Mouse (Mus musculus) gonadal fat pad, adult 2 months (tissue): ENCODE measurements around the gene Dclk3. TPM values are rescaled to one million over a fixed set of nuclear protein-coding genes. Genes with fewer than 3 reads are reported as not detected.

Experiments
- DNase-seq: peaks from one replicate; pipeline ENCODE4 v3.0.0-alpha.2; 2012; ENCODE audit warnings: low read depth
- polyA plus RNA-seq: library from polyadenylated mRNA; depleted of rRNA; stranded (reverse); fragments of >200 nt; gene quantifications from 2 replicates; pipeline ENCODE4 v1.2.3, GENCODE M21; 2012

Dclk3 gene
- polyA plus RNA-seq, 1 experiment, result 5.2 TPM

DNA sequence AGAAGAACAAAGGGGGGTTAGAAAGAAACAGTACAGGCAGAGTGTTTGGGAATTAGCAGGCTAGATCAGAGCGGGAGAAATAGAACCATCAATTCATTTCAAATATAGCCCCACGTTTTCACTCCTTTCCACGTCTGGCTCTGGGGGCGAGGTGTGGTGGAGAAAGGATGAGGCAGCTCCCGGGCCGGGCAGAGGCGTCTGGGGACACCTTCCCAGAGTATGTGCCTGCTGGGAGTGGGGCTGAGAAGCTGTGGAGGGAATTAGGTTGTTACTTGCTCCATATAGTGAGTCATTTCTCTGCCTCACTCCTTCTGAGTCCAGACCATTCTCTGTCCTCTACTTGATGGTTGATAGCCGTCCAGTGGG is 938 bp downstream of the Dclk3 start:
- DNase-seq, result no peak

DNA sequence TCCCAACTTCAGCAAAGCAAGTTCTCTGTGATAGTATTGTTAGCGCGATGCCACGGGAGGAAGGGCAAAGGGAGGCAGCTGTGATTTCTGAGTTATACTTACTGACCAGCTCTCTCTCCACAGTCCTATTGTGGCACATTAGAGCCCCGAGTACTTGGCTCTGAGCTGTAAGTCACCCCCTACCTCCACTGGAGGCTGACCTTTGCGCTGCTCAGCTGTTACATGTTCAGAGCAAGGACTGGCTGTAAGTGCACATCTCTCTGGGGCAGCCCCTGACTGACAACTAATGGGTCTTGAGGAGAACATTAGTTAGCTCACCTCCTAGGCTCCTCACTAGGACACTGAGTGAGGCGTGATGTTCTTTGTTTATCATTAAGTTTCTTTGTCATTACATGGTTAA is 1.6 kb downstream of the Dclk3 start:
- no peak for DNase-seq

DNA sequence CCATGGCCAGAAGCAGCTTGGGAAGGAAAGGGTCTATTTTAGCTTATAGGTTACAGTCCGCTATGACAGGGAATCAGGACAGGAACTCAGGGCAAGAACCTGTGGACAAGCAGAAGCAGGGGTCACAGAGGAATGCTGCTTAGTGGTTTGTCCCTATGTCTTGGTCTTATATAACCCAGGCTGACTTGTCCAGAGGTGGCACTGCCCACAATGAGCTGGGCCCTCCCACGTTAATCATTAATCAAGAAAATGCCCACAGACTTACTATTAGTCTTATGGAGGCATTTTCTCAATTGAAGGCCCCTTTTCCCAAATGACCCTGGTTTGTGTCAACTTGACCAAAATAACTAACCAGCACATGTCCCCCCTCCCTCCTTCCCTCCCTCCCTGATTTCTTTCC is 2.3 kb downstream of the Dclk3 start:
- no peak for DNase-seq

DNA sequence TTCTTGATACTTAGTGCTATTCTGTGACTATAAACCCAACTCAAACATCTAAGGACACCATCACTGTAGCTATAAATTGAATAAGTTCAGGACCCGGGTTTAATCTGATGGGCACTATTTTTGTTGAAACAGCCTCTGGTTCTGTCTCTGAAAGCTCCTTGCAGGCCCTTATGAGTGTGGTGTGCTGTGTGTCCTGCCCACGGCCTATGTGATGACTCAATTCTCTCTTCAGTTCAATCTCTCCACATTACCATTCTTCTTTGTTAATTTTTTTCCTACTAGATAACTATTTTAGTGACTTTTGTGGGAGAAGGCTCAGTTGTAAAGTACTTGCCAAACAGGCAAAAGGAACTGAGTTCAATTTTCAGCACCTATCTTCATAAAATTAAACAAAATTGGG is 7.3 kb downstream of the Dclk3 start:
- DNase-seq, result no peak

DNA sequence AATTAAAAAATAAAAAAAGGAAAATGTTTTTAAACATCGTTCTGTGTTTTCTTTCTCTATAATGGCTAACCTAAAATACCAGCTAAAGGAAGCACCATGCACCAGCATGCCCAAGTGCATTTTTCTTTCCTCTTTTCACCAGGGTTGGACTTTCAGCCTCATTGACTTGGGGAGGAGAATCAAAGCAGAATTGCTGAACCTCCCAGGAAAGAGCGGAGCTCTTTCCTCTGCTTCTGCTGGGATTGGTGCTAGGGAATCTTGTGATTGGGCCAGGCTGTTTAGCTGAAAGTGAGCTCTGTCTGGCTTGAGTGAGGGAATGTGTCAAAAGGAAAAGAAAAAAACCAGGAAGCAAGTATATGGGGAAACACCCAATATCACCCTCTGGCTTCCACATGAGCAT is 10.1 kb downstream of the Dclk3 start:
- DNase-seq, result no peak

DNA sequence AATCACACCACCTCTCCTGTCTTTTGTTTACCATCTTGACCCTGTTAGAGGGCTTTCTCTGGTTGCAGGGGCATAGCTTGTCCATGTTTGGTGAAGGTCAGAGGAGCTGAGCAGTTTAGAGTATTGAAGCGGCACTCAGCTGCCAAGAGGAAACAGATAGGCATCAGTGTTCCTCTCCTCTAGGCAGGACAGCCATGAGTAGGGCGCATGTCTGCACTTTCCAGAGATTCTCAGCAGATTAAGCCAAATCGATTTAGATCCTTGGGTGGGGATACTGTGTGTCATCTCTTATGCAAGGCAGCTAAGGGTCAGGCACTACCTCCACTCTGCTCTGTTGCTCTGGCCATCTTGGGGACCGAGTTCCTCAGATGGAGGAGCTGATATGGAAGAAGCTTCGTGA is 11.0 kb downstream of the Dclk3 start:
- DNase-seq, result no peak

DNA sequence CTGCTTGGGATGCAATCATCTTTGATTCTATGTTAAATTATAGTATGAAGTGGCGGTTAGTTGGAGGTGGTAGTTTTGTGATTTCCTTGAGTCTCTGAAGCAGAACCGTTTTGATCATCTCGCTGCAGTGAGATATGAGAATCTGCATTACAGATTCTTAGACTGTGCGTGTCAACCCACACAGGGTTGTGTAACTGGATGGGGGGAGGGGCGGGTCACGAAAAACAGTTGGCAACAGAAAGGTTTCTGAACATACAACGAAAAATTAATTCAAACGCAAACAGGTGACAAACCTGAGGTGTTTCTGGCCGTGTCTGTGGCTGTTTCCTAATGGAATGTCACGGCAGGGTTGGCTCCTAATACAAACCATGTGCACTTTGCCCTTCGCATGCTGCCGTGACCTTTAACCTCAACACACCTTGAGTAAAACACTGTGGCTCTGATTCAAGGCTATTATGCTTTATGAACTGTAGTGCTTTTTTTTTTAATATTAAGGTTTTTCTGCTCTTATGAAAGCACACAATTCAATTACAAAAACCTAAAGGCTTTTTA is 12.0 kb downstream of the Dclk3 start:
- no peak for DNase-seq

DNA sequence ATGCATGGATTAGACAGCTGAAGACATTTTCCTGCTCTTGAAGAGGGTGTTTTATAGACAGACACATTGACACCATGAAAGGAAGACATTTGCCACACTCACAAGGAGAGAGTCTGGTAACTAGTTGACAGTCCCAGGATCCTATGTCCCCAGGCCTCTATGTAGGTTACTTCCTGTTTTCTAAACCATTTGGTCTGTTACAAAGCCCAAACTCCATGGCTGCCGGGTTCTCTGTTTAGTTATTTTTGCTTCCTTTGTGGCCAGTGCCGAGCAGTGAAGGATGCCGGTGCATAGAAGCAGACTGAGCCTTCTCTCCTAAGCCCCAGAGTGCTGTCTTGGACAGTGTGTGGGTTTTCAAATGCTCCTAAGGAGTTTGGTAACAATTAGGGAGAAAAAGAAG is 15.0 kb downstream of the Dclk3 start:
- no peak for DNase-seq

DNA sequence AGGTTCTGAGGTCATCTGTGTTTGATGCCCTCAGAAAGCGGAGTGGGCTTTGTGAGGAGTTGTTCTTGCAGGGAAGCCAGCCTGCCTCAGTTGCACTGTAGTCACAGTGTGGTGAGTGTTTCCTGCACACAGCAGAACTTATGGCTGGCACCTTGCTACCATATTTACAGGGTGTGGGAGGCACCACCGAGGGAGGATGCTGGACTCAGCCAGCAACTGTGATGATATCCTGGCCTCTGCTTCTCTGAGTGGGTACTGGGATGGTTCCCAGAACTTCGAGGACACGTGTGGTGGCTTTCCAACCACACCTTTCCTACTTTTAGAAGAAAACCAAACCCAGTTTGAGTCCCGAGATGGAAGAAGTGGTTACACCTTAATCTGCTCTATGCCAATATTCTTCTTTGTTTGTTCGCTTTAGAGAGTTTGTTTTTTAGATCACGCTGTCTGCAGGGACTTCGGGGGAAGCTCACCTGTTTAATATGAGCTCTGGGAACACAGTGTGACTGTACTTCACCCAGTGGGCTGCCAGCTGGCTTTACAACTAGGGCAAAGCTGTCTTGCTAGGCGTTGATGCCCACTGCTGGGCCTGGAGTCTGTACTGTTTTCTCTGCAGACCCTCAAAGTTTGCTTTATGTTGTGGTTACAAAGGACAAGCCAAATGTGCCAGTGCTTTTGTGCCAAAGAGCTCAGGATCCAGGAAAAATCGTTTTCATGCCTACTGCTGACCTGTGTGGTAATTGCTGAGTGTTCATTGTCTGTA is 18.5 kb downstream of the Dclk3 start:
- DNase-seq, result no peak

DNA sequence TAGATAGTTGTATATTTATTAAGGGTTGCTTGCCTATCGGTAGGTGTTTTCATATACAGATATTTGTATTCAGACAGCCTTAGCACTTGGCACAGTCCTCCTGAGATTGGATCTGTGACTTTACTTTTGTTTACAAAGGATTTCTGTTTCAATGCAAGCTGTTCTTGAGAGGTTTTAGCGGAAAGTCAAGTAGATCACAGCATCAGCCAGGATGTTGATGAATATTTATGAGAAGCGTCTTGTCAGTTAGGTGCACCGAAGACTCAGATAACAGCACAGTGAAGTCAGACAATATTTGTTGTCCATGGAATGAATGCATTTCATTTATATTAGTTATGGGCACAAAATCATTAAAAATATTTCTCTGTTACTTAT is 19.0 kb downstream of the Dclk3 start:
- no peak for DNase-seq

DNA sequence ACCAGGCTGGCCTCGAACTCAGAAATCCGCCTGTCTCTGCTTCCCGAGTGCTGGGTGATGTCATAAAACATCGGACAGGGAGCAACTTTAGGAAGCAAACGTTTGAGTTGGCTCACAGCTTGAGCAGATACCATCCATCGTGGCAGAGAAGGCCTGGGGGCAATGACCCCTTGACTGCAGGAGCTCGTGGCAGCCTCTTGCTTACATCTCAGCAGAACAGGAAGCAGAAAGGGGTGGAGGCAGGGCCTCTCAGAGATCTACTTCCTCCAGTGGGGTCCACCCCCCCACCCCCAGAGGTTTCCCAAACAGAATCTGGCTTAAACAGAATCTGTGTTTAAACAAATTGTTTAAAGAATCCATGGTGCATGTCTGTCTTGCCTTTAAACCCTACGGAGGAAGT is 20.6 kb downstream of the Dclk3 start:
- DNase-seq, result no peak

DNA sequence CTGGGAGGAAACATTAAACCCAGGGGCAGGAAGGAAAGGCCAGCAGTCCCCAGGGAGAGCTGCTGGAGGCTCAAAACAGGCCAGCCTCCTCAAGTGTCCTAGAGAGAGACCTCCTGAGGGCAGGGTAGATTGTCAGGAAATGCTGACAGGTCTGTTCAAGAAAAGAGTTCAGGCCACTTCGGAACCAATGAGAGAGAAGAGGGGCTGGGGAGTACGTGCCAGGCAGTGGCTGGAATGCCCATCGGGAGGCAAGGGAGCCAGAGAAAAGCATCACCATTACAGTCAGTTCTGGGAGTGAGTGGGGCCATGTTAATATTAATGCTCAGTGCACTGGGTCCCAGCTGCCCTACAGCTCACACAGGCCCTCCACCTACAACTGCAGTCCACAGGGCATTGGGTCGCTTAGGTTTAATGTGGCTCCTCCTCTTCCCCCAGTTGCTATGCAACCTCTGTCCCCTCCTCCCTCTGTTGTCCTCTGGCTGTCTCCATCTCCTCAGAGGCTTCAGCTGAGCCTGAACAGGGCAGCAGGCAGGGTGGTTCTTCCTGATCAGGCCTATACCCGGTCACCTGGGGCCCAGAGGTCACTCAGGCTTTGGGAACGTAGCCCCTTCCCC is 21.4 kb downstream of the Dclk3 start:
- no peak for DNase-seq

DNA sequence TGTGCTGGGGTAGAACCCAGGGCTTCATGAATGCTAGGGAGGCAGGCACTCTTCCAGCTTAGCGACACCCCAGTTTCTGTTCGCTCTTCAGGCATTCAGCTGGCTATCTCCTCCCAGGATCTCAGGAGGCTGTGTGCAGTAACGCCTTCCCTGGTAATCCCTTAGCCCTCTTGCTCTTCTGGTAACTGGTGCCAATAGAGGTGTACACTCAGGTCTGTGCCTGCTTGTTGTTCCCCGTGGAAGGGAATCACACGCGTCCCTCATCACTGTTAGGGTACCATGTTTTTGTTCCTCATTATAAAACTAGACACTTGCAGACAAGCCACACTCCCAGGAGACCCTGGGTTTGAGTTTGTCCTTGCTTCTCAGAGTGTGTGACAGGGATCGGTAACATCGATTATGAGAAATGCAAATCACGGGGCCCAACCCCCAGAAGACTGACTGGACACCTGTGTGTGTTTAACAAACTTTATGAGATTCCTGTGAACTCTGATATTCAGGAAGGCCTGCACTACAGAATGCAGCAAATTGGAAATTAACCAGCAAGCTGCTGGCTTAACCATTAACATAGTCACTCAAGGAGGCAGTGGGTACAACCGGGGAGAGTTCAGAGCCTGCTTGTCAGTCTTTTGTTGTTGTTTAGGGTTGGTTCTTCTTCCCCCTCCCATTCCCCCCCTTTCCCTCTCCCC is 22.7 kb downstream of the Dclk3 start:
- DNase-seq, result no peak

DNA sequence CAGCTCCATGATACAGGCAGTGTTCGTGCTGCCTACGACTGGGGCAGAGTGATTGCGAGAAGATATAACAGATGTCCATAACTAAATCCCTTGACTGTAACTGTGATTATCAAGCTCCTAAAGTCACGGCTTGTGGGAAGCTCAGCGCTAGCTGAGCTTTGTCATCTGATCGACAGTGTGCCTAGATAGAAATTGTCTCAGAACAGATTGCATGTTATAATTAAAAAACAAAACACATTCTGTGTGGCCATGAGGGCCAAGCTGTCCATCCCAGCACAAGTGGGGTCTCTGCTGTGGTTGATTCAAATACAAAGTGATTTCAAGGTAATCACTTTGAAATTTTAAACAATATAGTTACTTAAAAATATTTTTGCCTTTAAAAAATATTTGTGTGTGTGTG is 26.8 kb downstream of the Dclk3 start:
- no peak for DNase-seq

DNA sequence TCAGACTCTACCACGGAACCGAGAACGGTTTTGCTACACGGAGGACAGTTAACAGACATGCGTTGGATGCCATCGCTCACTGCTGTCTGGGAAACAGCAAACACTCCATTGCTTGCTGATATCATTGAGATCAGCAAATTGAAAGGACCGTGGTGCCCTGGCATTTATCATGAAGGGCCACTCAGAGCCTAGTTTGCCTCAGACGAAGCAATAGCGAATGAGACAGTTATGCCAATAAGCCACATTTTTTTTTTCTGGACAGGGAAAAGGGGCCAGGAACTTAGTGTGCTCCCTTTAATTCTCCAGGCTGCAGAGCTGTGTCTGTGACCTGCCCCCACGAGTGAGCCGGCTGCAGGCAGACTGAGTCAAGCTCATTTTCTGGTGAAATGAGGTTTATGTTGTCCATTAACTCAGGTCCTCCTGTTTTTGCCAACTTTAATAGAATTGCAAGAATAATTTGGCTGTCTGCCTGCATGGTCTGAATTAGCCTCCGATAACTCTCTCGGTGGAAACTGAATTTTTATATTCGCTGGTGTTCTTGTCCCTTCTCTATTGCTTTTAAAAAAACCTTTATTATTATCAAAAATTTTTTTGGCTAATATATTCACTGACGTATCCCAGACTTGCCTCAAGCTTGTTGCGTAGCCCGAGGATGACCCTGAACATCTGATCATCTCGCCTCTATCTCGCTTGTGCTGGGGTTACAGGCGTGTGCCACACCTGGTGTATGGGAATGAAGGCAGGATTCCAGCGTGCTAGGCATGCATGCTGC is 35.0 kb downstream of the Dclk3 start:
- DNase-seq, result no peak

DNA sequence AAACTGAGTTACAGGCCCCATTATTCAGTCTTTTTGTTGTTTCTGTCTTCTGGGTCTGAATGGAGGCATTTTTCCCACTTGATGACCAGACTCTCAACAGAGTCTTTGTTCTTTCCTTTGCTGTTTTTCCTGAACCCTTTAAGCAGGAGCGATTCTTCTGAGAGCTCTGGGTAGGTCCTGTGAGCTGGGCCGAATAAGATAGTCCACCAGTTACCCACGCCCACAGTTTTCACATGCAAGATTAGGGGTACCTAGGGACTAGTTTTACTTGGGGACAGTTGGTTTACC is 35.5 kb downstream of the Dclk3 start:
- no peak for DNase-seq

DNA sequence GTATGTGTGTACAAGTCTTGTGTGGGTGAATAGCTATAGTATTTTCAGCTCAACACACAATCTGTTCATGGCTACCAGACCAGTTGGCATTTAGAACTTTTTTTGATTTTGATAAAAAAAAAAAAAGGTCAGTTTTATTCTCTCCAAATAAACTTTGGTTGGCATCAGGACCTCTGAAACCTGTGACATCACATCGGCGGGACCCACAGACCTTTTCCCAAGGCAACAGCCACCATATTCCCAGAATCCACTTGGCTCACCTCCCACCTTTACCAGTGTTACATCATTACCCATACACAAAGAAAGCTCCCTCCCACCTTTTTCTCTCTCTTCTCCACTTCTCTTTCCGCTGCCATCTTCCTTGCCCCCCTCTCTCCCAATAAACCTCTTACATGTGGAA is 36.4 kb downstream of the Dclk3 start:
- no peak for DNase-seq

DNA sequence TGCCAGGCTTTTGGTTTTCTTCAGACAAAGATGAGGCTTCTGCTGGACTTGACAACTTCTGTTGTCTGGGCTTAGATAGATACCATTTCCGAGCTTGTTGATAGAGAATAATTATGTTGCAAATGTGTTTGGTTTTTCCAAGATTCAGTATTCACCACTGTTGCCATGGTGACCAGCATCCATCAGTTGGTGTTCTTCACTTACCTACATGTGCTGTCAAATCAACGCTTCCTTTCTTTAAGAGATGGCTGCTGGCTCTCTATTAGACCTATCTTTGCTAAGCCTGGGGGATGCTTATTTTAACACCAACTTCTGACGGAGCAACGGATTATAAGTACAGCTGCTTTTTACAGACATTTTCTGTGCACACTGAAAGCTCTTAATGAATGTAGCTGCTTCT is 37.1 kb downstream of the Dclk3 start:
- DNase-seq, result no peak

DNA sequence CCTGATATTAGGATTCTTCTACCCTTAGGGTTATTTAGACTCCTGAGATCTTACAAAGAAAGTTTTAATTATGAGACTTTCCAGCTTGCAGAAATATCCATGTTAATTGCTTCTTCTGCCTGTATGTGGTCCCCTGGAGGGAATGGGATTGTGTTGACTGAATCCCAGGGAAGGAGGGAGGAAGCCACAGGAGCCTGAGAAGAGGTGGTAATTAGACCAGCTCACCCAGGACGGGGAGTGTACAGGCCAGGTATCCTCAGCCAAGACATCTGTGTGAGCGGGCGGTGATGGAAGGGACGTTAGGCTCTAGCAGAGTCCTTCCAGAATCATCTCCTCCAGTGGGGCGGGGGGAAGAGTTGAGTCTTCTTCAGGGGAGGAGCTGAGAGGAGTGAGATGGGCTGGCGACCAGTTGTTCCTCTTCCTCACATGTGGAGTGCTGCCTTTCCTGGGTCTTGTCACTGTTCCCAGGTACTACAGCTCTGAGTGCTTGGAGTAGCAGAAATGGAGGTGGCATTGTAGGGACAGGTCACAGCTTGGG is 37.7 kb downstream of the Dclk3 start:
- no peak for DNase-seq

DNA sequence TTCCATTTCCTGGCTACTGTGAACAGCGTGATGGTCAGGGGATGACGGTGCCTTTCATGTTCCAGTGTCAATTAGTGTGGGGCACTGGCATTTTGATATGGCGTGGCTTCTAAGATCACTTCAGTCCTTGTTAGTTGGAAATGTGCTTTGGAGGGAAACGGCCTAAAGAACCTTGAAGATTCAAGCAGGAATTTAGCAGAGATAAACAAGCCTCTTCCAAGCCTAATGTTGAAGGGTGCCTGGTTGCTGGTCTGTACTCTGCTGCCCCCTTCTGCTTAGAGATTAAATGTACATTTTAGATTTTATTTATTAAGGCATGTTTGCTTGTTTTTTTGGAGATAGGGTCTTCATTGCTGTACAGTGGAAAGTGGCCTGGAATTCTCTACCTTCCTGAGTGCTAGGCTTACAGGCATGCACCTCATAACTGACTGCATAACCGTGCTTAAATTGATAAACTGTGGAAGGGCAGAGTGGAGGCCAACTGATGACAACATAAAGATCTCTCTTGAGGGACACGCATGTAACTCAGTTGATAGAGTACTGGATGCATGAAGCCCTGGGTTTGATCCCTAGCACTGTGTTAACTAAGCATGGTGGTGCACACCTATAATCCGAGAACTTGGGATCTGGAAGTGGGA is 40.1 kb downstream of the Dclk3 start:
- DNase-seq, result no peak

DNA sequence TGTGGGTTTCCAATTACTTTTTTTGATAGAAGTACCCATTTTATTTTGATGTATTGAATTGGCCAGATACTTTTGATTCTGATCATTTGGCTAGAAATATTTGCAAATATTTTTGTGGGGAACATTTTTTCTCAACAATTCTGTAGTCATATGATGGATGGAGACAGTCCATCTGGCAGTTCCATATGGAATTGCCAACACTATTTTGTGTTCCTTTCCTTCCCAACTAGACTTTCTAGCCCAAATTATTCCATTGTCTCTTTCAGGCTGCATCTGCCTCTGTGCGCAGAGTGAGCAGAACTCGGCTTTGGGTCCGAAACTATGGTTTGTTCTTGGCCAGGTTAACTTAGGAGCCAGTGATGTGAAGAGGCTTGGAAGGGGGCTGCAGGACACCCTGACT is 42.1 kb downstream of the Dclk3 start:
- no peak for DNase-seq
